Mouse (Mus musculus) lung, postnatal 36 days (tissue): Measurements from ENCODE around the gene Cnn1.
A peak's percentile ranks its signal among the peaks of the same experiment; 100 is the strongest.
"Not testable (repeated sequence)": the region's sequence is repeated elsewhere in the genome, so short reads cannot be mapped to it uniquely, and the experiment has no call there.

Experiments used
- DNase-seq: peaks from one replicate; pipeline ENCODE4 v3.0.0; 2022; ENCODE audit warnings: mixed read lengths

The Cnn1 gene

DNA sequence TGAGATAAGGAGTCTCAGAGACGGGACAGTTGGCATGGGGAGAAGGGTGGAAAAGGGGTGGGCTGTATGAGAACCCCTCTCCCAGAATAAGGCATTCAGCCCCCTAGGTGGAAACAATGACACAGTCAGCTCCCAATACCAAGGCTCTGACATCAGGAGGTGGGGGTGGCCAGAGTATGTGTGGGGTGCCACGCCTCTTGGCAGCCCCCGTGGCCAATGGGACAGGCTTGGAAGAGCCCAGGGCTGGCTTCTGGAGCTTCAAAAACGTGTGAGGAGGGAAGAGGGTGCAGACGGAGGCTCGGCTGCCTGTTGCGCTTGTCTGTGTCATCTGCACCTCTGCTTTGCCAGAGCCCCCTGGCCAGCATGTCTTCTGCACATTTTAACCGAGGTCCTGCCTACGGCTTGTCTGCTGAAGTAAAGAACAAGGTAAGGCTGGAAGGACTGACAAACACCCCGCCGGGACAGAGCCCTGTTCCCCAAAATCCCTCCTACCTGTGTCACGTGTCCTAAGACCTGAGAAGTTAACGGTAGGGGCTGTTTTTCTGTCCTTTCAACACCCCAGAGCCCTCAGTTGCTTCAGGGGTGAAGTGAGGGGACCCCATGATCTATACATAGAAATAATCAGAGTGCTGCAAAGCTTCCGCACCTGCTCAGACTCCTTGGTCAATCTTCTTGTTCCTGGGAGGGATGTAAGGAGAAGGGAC, at the start of gene Cnn1:
Cnn1 (plus strand) TSS at position 224 of the 704 bp plus-strand sequence.
- peak; percentile 30 for DNase-seq

DNA sequence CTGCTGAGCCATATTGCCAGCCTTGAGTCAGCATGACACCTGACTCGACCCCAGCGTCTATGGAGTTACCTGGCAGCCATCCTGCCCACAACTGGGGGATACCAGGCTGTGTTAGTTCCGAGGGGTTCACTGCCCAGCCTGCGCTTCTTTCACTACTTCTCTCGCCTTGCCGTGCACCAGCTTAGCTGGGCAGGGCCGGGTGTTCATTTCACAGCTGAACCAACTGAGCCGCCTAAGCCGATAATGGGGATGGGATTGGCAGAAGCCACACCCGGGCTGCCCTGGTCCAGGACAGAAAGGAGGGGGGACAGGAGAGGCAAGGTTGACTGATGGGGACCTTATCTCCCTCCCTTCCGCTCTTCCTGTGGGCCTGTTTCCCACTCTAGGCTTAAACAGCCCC, 49.7 kb upstream of the Cnn1 start:
- DNase-seq: no peak

DNA sequence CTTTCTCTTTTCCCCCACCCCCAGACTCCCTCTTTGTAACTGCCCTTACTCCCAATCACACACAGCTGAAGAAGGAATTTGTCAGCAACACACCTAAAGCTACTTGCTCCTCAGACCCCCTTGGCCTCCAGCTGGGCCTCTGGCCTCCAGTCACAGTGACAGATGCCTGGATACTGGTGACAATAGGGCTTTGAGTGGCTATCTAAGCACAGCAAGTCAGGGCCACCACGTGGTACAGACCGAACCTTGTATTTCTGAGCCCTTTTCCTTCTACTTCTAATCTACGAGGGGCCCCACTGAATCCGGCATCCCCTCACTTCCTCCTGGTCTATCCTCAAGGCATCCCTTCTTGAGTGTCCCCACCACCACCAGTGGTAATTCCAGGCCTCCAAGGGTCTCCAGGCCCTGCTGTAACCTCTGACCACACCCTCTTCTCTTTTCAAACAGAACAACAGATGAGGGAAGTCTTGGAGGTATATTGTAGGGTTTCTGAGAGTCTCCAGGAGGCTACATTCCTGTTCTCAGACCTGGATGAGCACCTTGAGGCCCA, 49.2 kb upstream of the Cnn1 start:
- DNase-seq: no peak

DNA sequence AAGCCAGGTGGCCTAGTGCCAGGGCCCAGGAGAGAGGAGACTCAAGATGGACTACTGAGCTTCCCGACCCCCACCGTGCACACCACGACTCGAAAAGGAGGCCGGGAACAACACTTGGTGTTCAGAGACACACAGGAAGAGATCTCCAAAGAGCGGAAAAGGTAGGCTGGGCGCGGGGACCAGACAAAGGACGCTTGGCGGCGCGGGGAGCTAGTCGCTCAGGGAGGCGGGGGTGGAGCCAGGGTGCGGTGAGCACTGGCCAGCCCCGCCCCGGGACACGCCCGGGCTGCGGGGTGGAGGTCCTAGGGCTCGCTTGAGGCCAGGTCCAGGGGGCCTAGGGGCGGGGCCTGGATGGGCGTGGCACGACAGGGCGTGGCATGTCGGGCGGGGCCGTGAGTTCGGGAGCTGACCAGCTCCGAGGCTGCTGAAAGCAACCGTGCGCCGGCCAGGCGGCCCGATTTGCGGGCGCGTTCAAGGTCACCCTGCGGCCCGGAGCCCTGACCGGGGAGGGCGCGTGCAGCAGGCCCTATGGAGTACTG, 48.6 kb upstream of the Cnn1 start:
- DNase-seq: peak; percentile 31

DNA sequence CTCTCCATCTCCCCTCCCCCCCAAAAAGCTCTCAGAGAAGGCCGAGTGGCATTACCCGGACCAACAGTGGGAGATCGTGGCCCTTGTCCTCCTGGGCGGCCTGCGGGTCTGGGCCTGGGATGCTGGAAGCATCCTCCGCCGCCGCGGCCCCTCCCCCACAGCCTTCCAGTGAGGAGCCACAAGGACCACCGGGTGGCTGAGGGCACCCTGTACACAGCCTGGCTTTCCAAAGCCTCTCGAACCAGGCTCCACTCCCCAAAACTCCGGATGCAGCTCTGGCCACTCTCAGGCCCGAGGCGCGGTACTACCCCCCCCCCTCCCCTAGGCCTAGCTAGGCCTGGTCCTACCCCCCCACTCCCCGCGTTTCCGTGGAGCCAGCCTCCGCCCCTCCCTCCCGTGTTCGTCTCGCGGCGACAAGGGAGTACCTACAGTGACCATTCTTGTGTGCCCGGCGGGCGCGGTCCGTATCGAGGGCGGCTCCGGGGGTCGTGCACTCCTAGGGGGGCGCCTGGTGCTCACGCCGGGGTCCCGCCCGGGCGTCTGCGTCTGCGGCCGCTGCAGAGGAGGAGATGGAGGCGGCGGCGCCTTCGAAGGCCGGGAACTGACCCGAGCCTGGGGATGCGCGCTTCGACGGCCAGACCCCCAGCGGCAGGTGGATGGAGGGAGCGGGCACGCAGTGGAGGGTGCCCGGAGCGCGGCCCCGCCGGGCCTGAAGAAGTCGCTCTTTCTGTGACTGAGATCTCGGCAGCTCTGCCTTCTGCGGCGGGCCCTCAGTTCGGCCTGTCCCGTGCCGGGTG, 47.7 kb upstream of the Cnn1 start:
- DNase-seq: no peak

DNA sequence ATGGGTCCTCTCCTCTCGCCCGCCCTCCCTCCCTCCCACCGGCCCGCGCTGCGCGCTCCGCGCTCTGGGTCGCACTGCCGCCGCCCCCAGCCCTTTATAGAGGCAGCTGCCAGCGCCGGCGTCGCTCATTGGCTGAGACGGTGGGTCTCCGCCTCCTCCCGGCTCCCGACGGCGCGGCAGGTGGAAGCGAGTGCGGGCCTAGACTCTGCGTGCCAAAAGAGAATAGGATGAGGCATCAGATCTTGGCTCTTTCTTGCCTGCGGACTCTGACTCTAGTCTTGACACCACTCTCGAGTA, 47.1 kb upstream of the Cnn1 start, which contains the start of gene Elavl3:
Elavl3 (minus strand) TSS at position 66 of the 297 bp plus-strand sequence.
- no peak for DNase-seq

DNA sequence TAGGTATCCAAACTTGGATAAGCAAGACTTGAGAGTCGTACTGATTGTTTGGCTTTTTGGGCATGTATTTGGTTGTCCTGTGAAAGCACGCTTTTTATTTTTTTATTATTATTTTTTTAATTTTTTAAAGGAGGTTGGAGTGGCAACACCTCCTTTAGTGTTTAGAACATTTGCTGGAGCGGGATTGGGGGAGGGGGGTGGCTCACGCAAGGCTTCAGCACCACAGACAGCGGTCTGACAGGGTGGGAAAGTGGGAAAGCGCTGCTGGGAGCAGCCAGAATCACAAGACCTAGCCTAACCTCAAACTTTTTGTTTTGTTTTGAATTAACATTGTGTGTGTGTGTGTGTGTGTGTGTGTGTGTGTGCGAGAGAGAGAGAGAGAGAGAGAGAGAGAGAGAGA, 45.4 kb upstream of the Cnn1 start:
- no peak for DNase-seq

DNA sequence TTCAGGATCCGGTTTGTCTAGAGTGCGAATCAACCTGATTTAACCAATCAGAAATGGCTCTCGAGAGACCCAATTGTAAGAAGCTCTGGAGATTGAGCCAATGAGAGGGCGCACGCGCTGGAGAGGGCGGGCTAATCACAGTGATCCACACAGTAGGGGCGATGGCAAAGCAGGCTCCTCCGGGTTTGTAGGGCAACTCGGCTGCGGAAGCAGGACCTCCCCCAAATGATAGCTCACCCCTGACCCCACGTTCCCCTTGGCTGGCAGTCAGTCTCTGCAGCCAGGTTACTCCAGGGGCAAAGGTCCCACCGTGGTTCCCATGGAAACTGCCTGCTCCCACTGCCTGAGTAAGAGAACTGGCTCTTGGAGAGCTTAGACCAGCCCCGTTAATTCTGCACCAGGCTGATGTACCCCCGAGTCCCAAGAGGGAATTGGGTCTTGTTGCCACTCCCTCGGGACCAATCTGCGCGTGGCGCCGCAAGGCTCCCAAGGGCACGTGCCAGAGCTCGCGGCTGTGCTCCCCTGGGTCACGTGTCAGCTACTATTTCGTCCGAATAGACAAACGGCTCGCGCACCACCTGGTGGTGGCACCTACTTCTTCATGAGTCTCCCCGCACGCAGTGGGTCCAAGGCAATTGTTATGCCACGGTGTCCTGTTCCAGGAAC, 44.5 kb upstream of the Cnn1 start:
- peak; percentile 78 for DNase-seq

DNA sequence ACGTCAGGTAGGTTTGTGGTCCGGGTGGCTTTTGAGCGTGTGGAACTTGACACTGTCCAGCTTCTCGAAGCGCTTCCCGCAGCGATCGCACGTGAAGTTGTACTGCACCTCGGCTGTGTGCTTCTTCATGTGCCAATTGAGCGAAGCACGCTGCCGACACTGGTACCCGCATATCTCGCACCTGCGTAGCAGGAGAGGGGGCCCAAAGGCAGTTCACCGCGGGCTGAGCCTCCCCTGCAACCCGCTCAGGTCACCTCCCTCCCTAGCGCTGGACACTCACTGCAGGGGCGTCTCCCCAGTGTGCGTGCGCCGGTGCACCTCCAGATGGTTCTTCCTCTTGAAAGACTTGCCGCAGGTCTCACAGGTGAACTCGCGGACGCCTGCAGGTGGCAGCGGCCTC, 43.3 kb upstream of the Cnn1 start:
- DNase-seq: no peak

DNA sequence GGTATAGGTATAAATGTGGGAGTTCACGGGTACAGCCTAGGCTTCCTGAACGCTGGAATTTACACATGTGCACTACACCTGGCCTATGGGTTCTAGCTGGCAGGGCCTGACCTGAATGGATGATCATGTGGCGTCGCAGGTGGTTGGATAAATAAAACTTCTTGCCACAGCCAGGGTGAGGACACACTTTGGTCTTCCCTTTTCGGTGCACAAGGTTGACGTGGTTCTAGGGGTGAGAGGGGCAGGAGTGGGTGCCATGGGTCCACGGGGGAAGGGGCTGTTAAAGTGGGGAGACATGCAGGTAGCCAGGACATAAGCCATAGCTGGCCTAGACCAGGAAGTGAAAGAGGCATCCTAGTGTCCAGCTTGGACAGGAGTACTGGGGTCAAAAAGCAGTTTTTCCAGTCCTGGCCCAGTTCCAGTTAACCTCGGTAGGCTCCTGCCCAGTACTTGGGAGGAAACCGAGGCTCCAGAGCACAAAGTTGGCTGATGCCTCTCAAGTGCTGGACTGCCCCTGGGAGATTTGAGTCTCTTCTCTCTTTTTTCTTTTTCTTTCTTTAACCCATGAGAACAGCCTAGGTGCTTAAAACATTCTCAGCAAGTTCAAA, 42.6 kb upstream of the Cnn1 start:
- no peak for DNase-seq

DNA sequence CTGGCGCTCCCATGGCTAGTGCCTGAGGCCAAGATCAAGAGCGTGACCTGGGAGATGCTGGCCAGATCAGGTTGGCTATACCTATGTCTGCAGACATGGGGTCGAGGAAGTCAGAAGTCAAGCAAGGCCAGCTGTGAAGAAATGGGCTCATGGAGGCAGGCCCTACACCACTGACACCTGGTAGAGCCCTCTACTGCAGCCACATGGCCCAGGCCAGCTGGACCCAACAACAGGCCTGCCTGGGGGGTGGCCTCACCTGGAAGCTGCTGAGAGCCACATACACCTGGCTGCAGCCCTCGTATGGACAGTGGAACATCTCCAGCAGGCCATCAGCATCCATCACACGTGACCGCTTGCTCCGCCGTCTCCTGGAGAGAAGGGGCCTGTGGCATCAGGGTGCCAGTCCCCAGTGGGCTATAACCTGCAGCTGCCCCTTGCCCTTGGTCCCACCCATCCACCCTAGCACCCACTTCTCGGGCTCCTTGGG, 41.9 kb upstream of the Cnn1 start:
- no peak for DNase-seq

DNA sequence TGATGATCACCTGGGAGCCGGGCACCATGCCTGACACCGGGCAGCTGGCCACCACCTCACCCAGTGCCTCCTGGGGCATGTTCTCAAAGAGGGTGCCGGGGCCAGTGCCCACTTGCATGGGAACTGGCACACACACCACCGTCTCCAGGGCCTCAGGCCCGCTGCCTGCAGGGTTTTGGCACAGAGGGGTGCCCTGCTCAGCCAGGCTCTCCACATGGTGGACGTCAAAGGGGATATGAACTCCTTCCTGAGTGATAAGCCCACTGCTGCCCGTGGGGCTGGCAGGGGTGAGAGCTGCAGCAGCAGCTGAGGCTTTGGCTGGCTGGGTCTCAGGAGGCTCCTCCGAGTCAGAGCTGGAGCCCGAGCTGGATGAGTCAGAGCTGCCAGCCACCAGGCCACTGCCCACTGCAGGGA, 41.0 kb upstream of the Cnn1 start:
- DNase-seq: no peak

DNA sequence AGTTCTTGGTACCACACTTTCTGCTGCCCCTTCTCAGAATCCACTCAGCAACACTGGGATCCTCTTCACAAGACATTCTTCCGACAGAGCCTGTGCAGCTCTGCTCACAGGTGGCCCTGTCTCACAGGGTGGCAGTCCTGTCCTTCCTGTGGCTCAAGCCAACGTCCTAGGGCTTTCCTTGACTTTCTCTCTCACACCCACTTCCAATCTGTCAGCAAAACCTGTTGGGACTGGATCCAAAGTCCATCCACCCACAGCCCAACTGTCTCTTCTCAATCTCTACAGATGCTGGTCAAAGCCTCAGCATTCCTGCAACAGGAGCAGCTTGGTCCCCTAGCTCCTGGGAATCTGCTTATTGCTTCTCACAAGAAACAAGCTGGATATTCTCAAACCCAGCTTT, 37.7 kb upstream of the Cnn1 start:
- DNase-seq: no peak

DNA sequence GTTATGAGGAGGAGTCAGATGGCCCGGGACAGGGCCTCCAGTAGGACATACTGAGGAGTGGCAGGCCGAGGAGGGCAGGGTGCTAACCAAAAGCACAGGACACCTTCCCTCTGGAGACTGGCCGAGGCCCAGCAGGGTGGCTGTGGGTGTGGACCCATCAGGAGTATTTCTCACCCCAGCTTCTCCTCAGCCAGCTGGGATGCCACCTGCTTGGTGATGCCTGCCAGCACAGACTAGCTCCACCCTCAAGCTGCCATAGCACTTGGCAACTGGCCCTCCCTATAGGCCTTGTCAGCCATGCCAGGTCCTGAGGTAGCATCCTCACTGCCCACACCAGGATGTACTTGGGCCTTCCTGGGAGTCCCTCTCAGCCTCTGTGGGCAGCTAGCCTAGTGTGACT, 34.7 kb upstream of the Cnn1 start:
- DNase-seq: no peak

DNA sequence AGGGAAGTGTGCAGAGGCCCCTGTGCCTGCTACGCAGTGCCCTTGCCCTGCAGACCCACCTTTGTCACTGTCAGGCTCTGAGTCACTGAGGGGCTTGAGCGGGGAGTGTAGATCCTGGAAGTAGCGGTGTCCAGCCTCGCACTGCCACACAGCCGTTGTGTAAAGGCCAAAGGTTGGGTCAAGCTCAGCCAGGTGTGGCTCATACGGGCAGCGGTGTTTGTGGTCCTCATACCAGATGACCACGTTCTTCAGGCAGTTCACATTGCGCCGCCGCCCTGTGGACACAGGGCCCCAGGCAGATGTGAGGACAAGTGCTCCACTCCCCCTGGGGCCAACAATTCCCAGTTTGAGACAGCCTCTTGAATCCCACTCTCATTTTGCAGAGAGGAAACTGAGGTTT, 33.4 kb upstream of the Cnn1 start:
- no peak for DNase-seq

DNA sequence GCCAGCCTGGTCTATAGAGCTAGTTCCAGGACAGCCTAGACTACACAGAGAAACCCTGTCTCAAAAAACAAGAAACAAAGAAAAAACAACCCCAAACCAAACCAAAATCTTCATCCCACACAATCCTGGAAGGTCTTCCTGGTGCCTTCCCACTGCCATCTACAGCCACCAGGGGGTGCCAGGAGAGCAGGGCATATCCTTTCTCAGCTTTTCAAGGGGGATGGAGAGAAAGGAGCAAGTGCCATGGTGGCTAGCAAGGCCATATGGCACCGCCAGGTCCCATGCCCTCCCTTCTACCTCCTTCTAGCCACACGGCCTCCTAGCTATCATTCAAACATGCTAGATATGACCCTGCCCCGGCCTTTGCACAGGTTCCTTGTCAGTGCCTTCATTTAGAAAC, 32.6 kb upstream of the Cnn1 start:
- DNase-seq: peak; percentile 79

DNA sequence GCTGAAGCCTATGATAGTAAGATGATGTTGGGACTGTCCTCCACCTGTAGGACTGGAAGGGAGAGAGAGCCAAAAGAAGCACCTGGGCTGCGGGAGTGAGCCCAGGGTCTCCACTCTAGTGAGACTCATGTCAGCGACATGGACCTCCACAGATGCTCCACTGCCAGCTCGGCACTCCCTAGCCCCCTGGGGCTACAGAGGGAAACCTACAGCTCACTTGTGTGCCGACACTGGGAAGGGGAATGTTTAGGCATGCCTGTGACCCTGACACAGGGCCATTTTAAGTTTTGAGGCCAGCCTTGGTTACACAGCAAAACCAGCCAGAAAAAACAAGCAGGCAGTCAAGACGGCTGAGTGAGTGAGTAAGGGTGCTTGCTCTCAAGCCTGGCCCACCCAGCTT, 31.8 kb upstream of the Cnn1 start:
- no peak for DNase-seq

DNA sequence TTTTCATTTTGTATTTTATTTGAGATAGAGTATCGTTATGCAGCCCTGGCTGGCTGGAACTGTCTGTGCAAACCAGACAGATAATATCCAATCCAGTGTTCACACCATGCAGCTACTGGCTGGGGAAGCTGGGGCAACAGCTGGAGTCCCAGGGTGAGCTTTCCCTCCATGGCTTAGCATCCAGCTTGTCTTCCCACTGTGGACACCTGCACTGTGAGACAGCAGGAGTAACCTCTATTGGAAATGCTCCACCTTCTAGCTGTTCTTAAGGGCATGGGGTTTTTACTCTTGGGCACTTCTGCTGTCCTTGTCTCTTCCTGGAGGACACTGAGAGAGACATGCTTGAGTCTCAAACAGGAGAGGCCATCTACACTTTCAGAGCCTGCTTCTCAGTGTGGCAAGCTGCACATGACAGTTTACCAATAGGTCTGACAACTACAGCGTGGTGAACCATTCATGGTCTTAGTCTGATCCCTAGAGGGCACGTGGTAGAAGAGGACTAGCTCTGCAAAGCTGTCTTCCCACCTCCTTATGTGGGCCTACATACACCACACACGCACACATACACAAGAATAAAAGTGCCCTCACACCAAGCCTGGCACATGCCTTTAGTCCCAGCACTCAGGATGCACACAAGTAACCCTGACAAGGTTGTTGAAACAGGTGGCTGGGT, 29.0 kb upstream of the Cnn1 start:
- no peak for DNase-seq

DNA sequence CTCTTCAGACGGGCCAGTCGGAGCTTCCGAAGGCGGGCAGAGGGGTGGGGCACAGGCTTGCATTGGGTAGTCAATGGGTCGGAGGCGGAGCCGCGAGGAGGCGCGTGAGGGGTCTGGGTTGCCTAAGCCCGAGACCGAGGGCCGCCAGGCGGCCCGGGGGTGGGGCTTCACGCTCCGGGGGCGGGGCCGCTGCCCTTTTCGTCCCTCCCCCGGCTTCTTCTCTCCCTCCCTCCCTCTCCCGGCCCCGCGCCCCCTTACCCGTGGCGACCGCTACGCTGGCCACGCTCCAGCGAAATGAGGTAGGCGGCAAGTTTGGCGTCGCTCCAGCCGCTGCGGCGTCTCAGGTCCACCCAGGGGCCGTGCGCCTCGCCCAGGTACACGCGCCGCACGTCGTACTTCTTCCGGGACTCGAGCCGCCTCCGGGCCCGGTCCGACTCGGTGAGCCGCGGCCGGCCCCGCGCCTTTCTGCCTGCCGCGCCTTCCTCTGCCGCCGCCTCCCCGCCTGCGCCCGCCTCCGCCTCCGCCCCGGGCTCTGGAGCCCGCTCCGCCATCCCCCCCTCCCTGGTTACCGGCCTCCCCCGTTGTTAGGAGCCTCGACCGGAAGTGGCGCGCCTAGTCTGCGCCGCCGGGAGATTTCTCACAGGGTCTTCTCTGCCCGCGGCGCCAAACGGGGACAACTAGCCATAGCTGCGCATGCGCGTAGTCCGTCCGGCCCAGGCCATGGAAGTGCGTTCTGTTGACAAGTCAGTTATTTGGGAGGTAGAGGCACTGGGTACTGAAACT, 28.0 kb upstream of the Cnn1 start, which contains the start of the genes Gm49318 and Zfp653:
Gm49318 (minus strand) TSS at position 469 of the 783 bp plus-strand sequence.
Zfp653 (minus strand) TSS at position 586 of the 783 bp plus-strand sequence.
- peak; percentile 99 for DNase-seq

DNA sequence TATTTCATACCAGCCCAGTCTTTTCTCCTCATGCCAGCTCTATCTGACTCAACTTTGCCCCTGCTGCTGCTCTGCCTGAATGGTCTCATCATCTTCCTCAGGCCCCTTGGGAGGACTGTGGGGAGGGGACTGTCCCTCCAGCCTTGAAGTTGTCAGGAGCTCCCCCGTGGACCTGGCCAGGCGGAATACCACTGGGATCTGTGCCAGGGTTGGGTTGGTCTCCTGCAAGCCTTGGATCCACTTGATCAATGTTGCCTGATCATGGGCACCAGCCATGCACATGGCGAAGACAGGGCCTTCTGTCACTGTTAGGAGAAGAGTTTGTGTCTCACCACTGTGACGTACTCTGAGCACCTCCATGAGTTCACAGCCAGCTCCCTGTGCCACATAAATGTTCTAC, 26.7 kb upstream of the Cnn1 start:
- no peak for DNase-seq

DNA sequence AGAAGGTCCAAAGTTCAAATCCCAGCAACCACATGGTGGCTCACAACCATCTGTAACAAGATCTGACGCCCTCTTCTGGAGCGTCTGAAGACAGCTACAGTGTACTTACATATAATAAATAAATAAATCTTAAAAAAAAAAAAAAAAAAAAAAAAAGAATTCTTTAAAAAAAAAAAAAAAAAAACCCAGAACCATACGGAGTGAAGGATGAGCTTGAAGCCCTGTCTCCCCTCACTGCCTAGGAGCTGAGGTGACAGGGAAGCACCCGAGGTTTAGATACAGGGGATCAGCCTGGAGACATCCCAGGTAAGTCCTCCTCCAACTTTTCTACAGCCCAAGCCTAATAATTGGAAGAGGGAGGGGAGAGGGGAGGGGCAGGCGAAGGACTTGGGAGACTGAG, 23.2 kb upstream of the Cnn1 start:
- DNase-seq: not testable (repeated sequence)
